Mouse (Mus musculus) myocyte (in vitro differentiated cells): ENCODE results near the gene Mga.

Experiments
- CEBPB ChIP-seq: IDR thresholded peaks from 2 replicates; pipeline ENCODE4 v1.6.1; 2011; ENCODE audit warnings: mild to moderate bottlenecking, moderate library complexity; ENCODE audit not compliant: poor library complexity, insufficient read depth, severe bottlenecking
- E2F4 ChIP-seq: IDR thresholded peaks from one replicate; pipeline ENCODE4 v1.6.1; 2011; ENCODE audit warnings: mild to moderate bottlenecking, control low read depth, moderate library complexity; ENCODE audit not compliant: insufficient read depth
- MAX ChIP-seq: IDR thresholded peaks from one replicate; pipeline ENCODE4 v1.6.1; 2011; ENCODE audit warnings: low read depth, mild to moderate bottlenecking, control low read depth
- MYOD1 ChIP-seq, 3 experiments: IDR thresholded peaks; one replicate each; pipeline ENCODE4 v1.6.1; 2011; ENCODE audit warnings: control low read depth in 2 of 3, low read depth in 2 of 3, mild to moderate bottlenecking in 2 of 3, moderate library complexity in 1 of 3; ENCODE audit not compliant: insufficient read length in 2 of 3, control insufficient read depth in 1 of 3
- POLR2A ChIP-seq: IDR thresholded peaks from one replicate; pipeline ENCODE4 v1.6.1; 2011; ENCODE audit warnings: low read depth, mild to moderate bottlenecking, control low read depth, moderate library complexity; ENCODE audit not compliant: insufficient read length
- POLR2AphosphoS2 ChIP-seq: IDR thresholded peaks from one replicate; pipeline ENCODE4 v1.6.1; 2011; ENCODE audit warnings: low read depth, control low read depth; ENCODE audit not compliant: insufficient read length
- TCF12 ChIP-seq: IDR thresholded peaks from one replicate; pipeline ENCODE4 v1.6.1; 2011; ENCODE audit warnings: mild to moderate bottlenecking, control low read depth; ENCODE audit not compliant: poor library complexity, insufficient read depth, severe bottlenecking
- TCF3 ChIP-seq: IDR thresholded peaks from one replicate; pipeline ENCODE4 v1.6.1; 2011; ENCODE audit warnings: low read depth, control low read depth; ENCODE audit not compliant: insufficient read length
- USF1 ChIP-seq: IDR thresholded peaks from one replicate; pipeline ENCODE4 v1.6.1; 2011; ENCODE audit warnings: low read depth, mild to moderate bottlenecking, control low read depth, moderate library complexity

- TF ChIP-seq POLR2A (no peak), POLR2AphosphoS2 (no peak), TCF3 (no peak), MYOD1 (IDR thresholded peaks at IDR 0.05; ENCODE audit: control insufficient read depth in 1 of 3, insufficient read length in 2 of 3, low read depth in 2 of 3) (no peak), MAX (no peak), TCF12 (no peak), CEBPB (no peak), USF1 (no peak), E2F4 (no peak)
Observed at GRCm38 (mm10) chr2:119993515-119993914, 96.5 kb downstream of the Mga start.
